Mouse (Mus musculus): ENCODE results near the gene BC052040.

Gene BC052040

GRCm38 (mm10) chr2:115600724-115601123 is 19.2 kb downstream of the BC052040 start:
- in situ Hi-C loops (cut with MboI, MseI) = no loop called here

- in situ Hi-C loops (cut with MboI, MseI) = no loop called here
These were observed 19.8 kb downstream of the BC052040 start for GRCm38 (mm10) chr2:115601280-115601679.

DNA sequence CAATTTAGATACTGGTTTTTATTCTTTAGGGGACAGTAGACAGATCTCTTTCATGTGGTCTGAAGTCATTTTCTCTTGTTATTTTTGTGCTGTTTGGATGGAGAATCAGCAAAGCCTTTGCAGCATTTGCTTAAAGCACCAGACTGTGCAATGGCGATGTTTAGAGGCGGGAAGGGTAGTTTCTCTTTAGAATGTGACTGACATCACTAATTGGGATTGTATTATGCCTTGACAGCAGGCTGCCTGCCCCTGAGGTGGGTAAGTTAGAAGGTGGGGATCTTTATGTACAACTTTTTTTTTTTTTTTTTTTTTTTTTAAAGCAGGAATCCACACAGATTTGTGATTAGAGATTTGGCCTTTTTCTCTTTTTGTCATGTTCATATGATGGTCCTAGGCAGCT is 20.6 kb downstream of the BC052040 start:
- in situ Hi-C loops (cut with MboI, MseI) = no loop called here

- in situ Hi-C loops (cut with MboI, MseI) = no loop called here
These were observed 22.6 kb downstream of the BC052040 start for GRCm38 (mm10) chr2:115604132-115604531.

DNA sequence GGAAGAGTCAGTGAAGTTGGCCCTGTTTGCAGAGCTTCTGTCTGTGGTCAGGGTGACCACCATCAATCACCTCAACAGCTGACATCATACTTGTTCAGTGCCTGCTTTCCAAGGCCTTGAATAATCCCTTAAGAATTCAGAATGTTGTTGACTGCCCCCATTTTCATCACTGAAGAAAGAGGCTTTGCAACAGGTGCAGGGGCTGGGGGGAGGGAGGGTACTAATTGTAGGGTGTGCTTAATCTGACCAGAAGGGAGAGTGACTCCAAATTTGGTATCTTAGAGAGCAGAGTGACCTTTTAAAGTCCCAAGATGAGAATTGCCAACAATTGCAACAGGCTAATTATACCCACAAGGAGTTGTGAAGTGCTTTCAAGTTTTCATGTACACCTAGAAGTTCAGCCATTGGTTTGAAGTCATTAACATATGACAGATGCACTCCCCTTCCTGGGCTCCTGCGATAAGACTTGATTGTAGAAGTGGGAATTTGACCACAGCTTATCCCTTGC is 24.4 kb downstream of the BC052040 start:
- in situ Hi-C loops (cut with MboI, MseI) = no loop called here

GRCm38 (mm10) chr2:115609020-115609419 is 27.5 kb downstream of the BC052040 start:
- in situ Hi-C loops (cut with MboI, MseI) = no loop called here

DNA sequence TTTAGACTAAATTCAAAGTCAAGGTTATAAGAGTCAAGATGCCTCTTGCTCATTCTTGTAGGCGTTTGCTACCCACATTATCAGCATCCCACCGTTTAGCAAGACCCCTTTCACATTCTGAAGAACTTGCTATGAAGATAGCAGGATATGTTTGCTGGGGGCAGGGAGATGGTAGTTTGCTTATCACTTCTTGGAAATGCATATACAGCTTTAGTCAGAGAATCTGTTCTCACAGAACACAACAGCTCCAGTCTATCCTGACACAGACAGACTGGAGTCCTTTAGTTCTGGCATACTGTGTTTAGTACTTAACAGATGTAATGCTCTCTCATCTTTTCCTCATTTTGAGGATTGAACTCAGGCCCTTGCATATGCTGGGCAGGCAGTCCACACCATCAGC is 28.6 kb downstream of the BC052040 start:
- in situ Hi-C loops (cut with MboI, MseI) = no loop called here

GRCm38 (mm10) chr2:115610503-115610902 is 29.0 kb downstream of the BC052040 start:
- in situ Hi-C loops (cut with MboI, MseI) = no loop called here

GRCm38 (mm10) chr2:115613830-115614520 is 32.5 kb downstream of the BC052040 start:
- in situ Hi-C loops (cut with MboI, MseI) = no loop called here

- in situ Hi-C loops (cut with MboI, MseI) = no loop called here
These were observed 47.0 kb downstream of the BC052040 start for GRCm38 (mm10) chr2:115628471-115628870.

GRCm38 (mm10) chr2:115631031-115631434 is 49.5 kb downstream of the BC052040 start:
- in situ Hi-C loops (cut with MboI, MseI) = no loop called here

- in situ Hi-C loops (cut with MboI, MseI) = no loop called here
These were observed 50.3 kb downstream of the BC052040 start for GRCm38 (mm10) chr2:115631826-115632225.

- in situ Hi-C loops (cut with MboI, MseI) = no loop called here
These were observed 68.7 kb downstream of the BC052040 start for GRCm38 (mm10) chr2:115650203-115650602.

GRCm38 (mm10) chr2:115659712-115660111 is 78.2 kb downstream of the BC052040 start:
- in situ Hi-C loops (cut with MboI, MseI) = no loop called here

DNA sequence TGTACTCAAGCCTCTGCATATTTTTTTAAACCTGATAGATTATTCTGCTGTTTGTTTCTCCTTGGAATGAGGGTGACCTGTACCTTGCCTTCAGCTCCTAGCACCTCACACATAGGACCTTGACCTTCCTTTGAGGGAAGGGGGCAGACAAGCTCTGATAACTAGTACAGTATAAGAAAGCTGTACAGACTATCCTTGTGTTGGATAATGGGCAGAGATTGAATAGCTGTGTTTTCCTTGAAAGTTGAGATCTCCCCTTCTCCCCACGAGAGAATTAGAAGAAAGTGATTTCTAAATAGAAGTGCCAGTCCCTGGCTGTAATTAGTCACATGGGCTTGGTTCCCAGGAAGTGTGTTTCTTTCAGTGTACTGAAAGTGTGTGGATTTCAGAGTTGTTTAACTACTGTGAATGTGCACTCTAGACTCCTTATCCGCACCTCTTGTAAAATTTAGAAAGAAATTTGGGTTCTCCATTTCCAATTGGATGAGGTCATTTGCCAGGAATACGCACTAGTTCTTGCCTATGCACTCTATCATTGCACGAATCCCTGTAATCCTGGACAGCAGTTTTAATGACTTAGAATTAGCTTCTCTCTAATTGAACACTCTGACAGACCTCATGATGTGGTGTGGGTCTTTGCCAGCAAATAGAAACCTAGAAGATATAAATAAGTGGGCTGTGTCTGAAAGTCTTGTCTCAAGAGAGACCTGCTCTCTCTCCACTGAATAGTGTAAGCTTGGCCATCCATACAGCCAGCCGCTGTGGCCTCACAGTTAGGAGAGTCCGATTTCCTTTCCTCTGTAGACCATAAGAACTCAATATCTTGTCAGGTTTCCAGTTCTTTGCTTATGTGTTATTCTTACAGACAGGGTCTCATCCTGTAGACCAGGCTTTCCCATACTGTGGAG is 79.0 kb downstream of the BC052040 start:
- in situ Hi-C loops (cut with MboI, MseI) = no loop called here

DNA sequence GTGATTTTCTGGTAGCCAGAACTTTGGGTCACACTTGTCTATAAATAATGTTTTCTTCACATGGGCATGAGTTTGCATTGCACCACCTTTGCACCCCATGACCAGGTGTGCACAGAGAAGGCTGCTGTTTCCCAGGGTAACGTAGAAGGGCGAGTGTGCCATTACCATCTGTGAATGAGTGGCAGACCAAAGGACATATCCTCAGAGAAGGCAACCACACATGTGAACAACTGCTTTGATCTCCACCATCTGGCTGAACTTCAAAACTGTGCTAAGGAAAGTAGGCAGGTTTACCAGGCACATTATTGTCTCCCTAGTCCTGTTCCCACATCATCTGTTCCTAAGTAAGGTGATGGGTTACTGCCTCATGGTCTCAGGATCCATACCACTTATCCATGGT is 86.0 kb downstream of the BC052040 start:
- in situ Hi-C loops (cut with MboI, MseI) = no loop called here

- in situ Hi-C loops (cut with MboI, MseI) = no loop called here
These were observed 91.6 kb downstream of the BC052040 start for GRCm38 (mm10) chr2:115673054-115673660.

DNA sequence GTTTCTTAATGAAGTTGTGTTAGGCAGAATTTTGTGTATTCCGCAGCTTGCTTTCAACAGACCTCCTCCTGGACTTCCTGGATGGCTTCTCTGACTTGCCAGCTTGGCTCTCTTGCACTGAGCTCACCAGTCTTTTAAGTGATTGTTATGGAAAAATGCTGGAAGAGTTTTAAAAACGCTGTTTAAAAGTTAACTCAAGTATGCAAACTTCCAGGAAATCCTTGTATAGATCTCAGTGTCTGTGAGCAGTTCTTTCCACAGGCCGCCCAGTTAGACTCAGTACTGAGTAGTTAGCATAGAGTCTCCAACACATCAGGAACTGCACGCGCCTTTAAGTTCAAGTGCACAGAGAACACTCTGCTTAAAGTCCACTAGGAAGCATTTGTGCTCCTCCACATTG is 97.3 kb downstream of the BC052040 start:
- in situ Hi-C loops (cut with MboI, MseI) = no loop called here

DNA sequence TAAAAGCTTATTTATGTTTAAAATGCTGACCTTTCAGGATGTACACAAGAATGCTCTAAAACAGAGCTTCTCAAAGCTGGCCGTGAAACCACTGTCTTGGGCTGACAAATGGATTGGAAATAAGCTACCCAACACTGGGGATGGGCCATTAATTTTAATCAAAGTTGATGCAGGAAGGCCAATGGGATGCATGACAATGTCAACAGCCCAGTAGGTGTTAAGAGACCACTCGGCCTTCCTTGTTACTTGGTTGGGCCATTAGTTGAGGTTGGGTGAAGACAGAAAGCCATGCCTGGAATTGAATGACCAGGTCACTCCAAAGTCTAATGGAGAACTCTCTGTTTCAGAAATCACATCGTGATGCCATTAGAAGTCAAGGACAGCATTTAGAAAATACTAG is 103.7 kb downstream of the BC052040 start:
- in situ Hi-C loops (cut with MboI, MseI) = no loop called here

DNA sequence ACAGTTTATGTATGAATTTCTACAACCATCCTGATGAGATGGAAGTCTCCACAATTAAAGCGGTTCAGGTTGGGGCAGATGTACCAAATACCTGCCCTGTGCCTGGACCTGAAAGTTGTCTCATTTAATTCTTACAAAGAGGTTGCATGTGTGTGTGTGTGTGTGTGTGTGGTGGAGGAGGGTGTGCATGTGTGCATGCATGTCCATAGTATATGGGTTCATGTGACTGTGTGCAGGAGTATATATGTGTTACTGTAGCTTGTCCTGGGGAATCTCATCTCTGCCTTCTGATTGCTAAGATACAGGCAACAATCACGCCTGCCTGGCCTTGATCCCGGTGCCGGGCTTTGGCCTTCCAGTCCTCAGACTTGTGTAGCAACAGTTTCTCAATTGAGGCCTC is 106.1 kb downstream of the BC052040 start:
- in situ Hi-C loops (cut with MboI, MseI) = no loop called here

DNA sequence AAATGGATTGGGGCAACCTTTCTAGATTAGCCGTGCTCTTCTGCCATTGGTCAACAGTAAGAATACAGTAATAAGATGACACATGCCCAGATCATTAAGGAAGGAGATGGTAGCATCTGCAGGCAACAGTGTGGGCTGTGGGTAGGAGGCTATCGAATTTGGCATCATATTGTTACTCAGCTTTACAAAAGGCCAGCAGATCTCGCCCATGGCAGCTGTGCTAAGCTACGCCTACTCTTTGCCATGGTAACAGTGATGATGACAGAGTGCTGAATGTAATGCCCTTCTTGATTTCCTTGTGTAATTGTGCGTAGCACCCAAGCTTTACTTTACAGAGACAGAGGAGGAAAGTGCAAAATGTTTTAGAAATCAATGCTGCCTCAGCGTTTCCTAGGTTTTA is 106.8 kb downstream of the BC052040 start:
- in situ Hi-C loops (cut with MboI, MseI) = no loop called here

GRCm38 (mm10) chr2:115693841-115694240 is 112.3 kb downstream of the BC052040 start:
- in situ Hi-C loops (cut with MboI, MseI) = no loop called here
